Mouse (Mus musculus) brain, embryonic 14.5 days (tissue): ENCODE measurements around the gene Pcsk2.

ENCODE experiments used
- CTCF ChIP-seq: fragments of 200-500 bp; IDR thresholded peaks from 2 replicates; pipeline ENCODE4 v1.5.1; 2012; ENCODE audit warnings: inconsistent platforms, mild to moderate bottlenecking, moderate library complexity, borderline replicate concordance; ENCODE audit not compliant: insufficient read depth, insufficient read length; ENCODE audit errors: extremely low read depth
- POLR2A ChIP-seq: fragments of 200-500 bp; IDR thresholded peaks from 2 replicates; pipeline ENCODE4 v1.6.1; 2012; ENCODE audit warnings: mild to moderate bottlenecking, inconsistent platforms, borderline replicate concordance; ENCODE audit not compliant: poor library complexity, insufficient read depth, insufficient read length, severe bottlenecking; ENCODE audit errors: extremely low read depth

- TF ChIP-seq POLR2A (no peak), CTCF (no peak)
Measured at GRCm38 (mm10) chr2:143739475-143740226, 193.7 kb downstream of the Pcsk2 start.
